Mouse (Mus musculus): ENCODE data around the gene Ern1. TPM values are rescaled to one million over a fixed set of nuclear protein-coding genes. Genes with fewer than 3 reads are reported as not detected.
"Not testable (repeated sequence)": the region's sequence is repeated elsewhere in the genome, so short reads cannot be mapped to it uniquely, and the experiment has no call there.

The Ern1 gene
- polyA plus RNA-seq, 1 experiment: 3.2 TPM

GRCm38 (mm10) chr11:106478745-106479144, 8.9 kb downstream of the Ern1 start:
- Histone ChIP-seq H3K27ac (replicated peaks; ENCODE audit: low read depth, low read length) (no peak overlapping the region), H3K4me3 (ENCODE audit: insufficient read depth, low read depth, low read length) (no peak overlapping the region), H3K4me1 (ENCODE audit: control insufficient read depth, insufficient read depth, insufficient read length, low read length) (peaks cover 9% of the 10 kb centered on the region; the same call in 1 of the 2 replicates)

- Histone ChIP-seq H3K27ac (replicated peaks; ENCODE audit: low read depth, low read length) (no peak overlapping the region), H3K4me3 (ENCODE audit: insufficient read depth, low read depth, low read length) (no peak overlapping the region), H3K4me1 (ENCODE audit: control insufficient read depth, insufficient read depth, insufficient read length, low read length) (peaks cover 9% of the 10 kb centered on the region; the same call in 1 of the 2 replicates)
These were observed 10.0 kb downstream of the Ern1 start for GRCm38 (mm10) chr11:106477505-106478160.

GRCm38 (mm10) chr11:106475309-106475708, 12.3 kb downstream of the Ern1 start:
- Histone ChIP-seq H3K4me1 (ENCODE audit: control insufficient read depth, insufficient read depth, insufficient read length, low read length) (peaks cover 11% of the 10 kb centered on the region; the same call in 1 of the 2 replicates), H3K4me3 (ENCODE audit: insufficient read depth, low read depth, low read length) (no peak overlapping the region), H3K27ac (replicated peaks; ENCODE audit: low read depth, low read length) (no peak overlapping the region)

- Histone ChIP-seq H3K4me1 (ENCODE audit: control insufficient read depth, insufficient read depth, insufficient read length, low read length) (peaks cover 12% of the 10 kb centered on the region), H3K27ac (replicated peaks; ENCODE audit: low read depth, low read length) (no peak overlapping the region), H3K4me3 (ENCODE audit: insufficient read depth, low read depth, low read length) (no peak overlapping the region)
These were observed 16.0 kb downstream of the Ern1 start for GRCm38 (mm10) chr11:106471629-106472028.

GRCm38 (mm10) chr11:106468509-106468908, 19.1 kb downstream of the Ern1 start:
- Histone ChIP-seq H3K27ac (replicated peaks; ENCODE audit: low read depth, low read length) (no peak overlapping the region), H3K4me1 (ENCODE audit: control insufficient read depth, insufficient read depth, insufficient read length, low read length) (peaks cover 8% of the 10 kb centered on the region), H3K4me3 (ENCODE audit: insufficient read depth, low read depth, low read length) (no peak overlapping the region)

GRCm38 (mm10) chr11:106465932-106466331, 21.7 kb downstream of the Ern1 start:
- no peak overlapping the region for H3K27ac ChIP-seq (replicated peaks; ENCODE audit: low read depth, low read length)
- peaks cover 5% of the 10 kb centered on the region for H3K4me1 ChIP-seq (ENCODE audit: control insufficient read depth, insufficient read depth, insufficient read length, low read length)
- H3K4me3 ChIP-seq (ENCODE audit: insufficient read depth, low read depth, low read length): no peak overlapping the region

- peaks cover 5% of the 10 kb centered on the region for H3K4me1 ChIP-seq (ENCODE audit: control insufficient read depth, insufficient read depth, insufficient read length, low read length)
These were observed 22.1 kb downstream of the Ern1 start for GRCm38 (mm10) chr11:106465545-106465903.

GRCm38 (mm10) chr11:106464681-106465544, 22.7 kb downstream of the Ern1 start:
- H3K4me1 ChIP-seq (ENCODE audit: control insufficient read depth, insufficient read depth, insufficient read length, low read length): peaks cover 5% of the 10 kb centered on the region
- no peak overlapping the region for H3K4me3 ChIP-seq (ENCODE audit: insufficient read depth, low read depth, low read length)
- H3K27ac ChIP-seq (replicated peaks; ENCODE audit: low read depth, low read length): no peak overlapping the region

More at GRCm38 (mm10) chr11:106465545-106465903, 22.1 kb downstream of the Ern1 start:
- Histone ChIP-seq H3K4me3 (ENCODE audit: insufficient read depth, low read depth, low read length) (no peak overlapping the region), H3K27ac (replicated peaks; ENCODE audit: low read depth, low read length) (no peak overlapping the region)

- Histone ChIP-seq H3K27ac (replicated peaks; ENCODE audit: low read depth, low read length) (no peak overlapping the region), H3K4me1 (ENCODE audit: control insufficient read depth, insufficient read depth, insufficient read length, low read length) (peaks cover 5% of the 10 kb centered on the region; the same call in 1 of the 2 replicates), H3K4me3 (ENCODE audit: insufficient read depth, low read depth, low read length) (no peak overlapping the region)
These were observed 23.8 kb downstream of the Ern1 start for GRCm38 (mm10) chr11:106463845-106464244.

GRCm38 (mm10) chr11:106462309-106462708, 25.3 kb downstream of the Ern1 start:
- H3K4me3 ChIP-seq (ENCODE audit: insufficient read depth, low read depth, low read length): no peak overlapping the region
- H3K27ac ChIP-seq (replicated peaks; ENCODE audit: low read depth, low read length): no peak overlapping the region
- H3K4me1 ChIP-seq (ENCODE audit: control insufficient read depth, insufficient read depth, insufficient read length, low read length): no peaks in the 10 kb centered on the region

- Histone ChIP-seq H3K4me3 (ENCODE audit: insufficient read depth, low read depth, low read length) (no peak overlapping the region), H3K27ac (replicated peaks; ENCODE audit: low read depth, low read length) (no peak overlapping the region), H3K4me1 (ENCODE audit: control insufficient read depth, insufficient read depth, insufficient read length, low read length) (no peaks in the 10 kb centered on the region)
These were observed 26.3 kb downstream of the Ern1 start for GRCm38 (mm10) chr11:106461145-106461932.

- no peaks in the 10 kb centered on the region for H3K4me1 ChIP-seq (ENCODE audit: control insufficient read depth, insufficient read depth, insufficient read length, low read length)
- no peak overlapping the region for H3K27ac ChIP-seq (replicated peaks; ENCODE audit: low read depth, low read length)
- H3K4me3 ChIP-seq (ENCODE audit: insufficient read depth, low read depth, low read length): no peak overlapping the region
These were observed 27.0 kb downstream of the Ern1 start for GRCm38 (mm10) chr11:106460671-106461070.

- Histone ChIP-seq H3K4me1 (ENCODE audit: control insufficient read depth, insufficient read depth, insufficient read length, low read length) (no peaks in the 10 kb centered on the region), H3K27ac (replicated peaks; ENCODE audit: low read depth, low read length) (no peak overlapping the region), H3K4me3 (ENCODE audit: insufficient read depth, low read depth, low read length) (no peak overlapping the region)
These were observed 29.1 kb downstream of the Ern1 start for GRCm38 (mm10) chr11:106458540-106458939.

- Histone ChIP-seq H3K4me1 (ENCODE audit: control insufficient read depth, insufficient read depth, insufficient read length, low read length) (no peaks in the 10 kb centered on the region), H3K4me3 (ENCODE audit: insufficient read depth, low read depth, low read length) (no peak overlapping the region), H3K27ac (replicated peaks; ENCODE audit: low read depth, low read length) (no peak overlapping the region)
These were observed 44.0 kb downstream of the Ern1 start for GRCm38 (mm10) chr11:106443646-106444045.

GRCm38 (mm10) chr11:106442564-106442963, 45.1 kb downstream of the Ern1 start:
- H3K4me3 ChIP-seq (ENCODE audit: insufficient read depth, low read depth, low read length); H3K4me1 ChIP-seq (ENCODE audit: control insufficient read depth, insufficient read depth, insufficient read length, low read length); H3K27ac ChIP-seq (replicated peaks; ENCODE audit: low read depth, low read length): not testable (repeated sequence)

All from brown adipose tissue, adult 24 weeks (tissue).